Mouse (Mus musculus): Measurements from ENCODE around the gene Vstm5. TPM values are rescaled to one million over a fixed set of nuclear protein-coding genes. Genes with fewer than 3 reads are reported as not detected.

Vstm5 gene
- polyA plus RNA-seq, 1 experiment from 2014 or later, result 3.7 TPM

GRCm38 (mm10) chr9:15235986-15236385, 2.9 kb upstream of the Vstm5 start:
- H3K27me3 ChIP-seq (ENCODE audit: control insufficient read depth, insufficient read depth, low read length), result no peaks in the 10 kb centered on the region
- no peak overlapping the region for H3K27ac ChIP-seq (ENCODE audit: low read depth, low read length)
- no peaks in the 10 kb centered on the region for H3K36me3 ChIP-seq (ENCODE audit: control insufficient read depth, insufficient read depth, low read length)
- ATAC-seq (replicated peaks; ENCODE audit: insufficient number of reproducible peaks, low FRiP score, low TSS enrichment), result no peak
- H3K9me3 ChIP-seq (replicated peaks; ENCODE audit: control insufficient read depth, low read length), result no peaks in the 10 kb centered on the region
- 69% methylated on average over 3 of the region's 3 CpGs for WGBS (ENCODE audit: insufficient replicate concordance)
- H3K4me2 ChIP-seq, result no peak overlapping the region
- H3K9ac ChIP-seq (ENCODE audit: low read depth, low read length), result no peak overlapping the region
- peaks cover 12% of the 10 kb centered on the region for H3K4me1 ChIP-seq (ENCODE audit: control insufficient read depth, insufficient read depth, low read length)
- no peak overlapping the region for H3K4me3 ChIP-seq (ENCODE audit: low read depth, low read length)

DNA sequence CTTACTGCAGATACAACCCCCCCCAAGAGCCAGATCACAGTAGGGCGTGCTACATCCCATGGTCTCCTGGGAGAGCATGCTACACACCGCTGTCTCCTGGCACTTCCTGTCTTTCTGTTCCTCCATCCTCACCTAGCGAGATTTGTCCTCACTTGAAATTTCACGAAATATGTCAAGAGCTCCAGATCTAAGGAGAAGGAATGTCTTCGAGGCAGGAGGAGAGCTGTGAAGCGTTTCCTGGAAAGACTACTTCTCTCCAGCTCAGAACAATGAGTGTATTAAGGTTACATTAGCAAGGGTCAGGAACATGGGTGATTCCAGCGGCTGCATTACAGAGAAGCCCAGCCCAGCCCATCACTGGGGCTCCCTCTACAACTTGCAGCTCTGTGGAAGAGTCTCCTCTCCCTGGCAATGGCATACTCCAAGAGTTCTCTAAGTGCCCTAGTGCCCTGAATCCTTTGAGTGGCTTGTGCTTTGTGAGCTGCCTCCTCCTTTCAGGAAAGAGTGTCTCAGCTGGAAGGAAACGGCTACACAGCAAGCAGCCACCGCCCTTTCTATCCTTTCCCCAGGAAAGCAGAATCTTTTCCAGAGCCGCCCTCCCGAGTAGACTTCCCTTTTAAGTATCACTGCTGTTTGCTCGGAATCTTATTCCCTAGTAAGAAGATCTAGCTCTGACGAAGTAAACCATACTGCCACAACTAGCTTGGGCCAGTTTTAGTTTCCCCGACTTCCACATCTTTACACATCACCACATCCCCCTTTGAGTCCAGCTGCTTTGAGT, 1.1 kb upstream of the Vstm5 start:
- Histone ChIP-seq H3K4me3 (ENCODE audit: low read depth, low read length) (no peak overlapping the region), H3K4me2 (no peak overlapping the region), H3K9me3 (replicated peaks; ENCODE audit: control insufficient read depth, low read length) (no peaks in the 10 kb centered on the region), H3K27me3 (ENCODE audit: control insufficient read depth, insufficient read depth, low read length) (no peaks in the 10 kb centered on the region), H3K9ac (ENCODE audit: low read depth, low read length) (no peak overlapping the region), H3K4me1 (ENCODE audit: control insufficient read depth, insufficient read depth, low read length) (peaks cover 12% of the 10 kb centered on the region), H3K27ac (ENCODE audit: low read depth, low read length) (0 out of 2 replicates have a peak overlapping the region, but pooled peaks have one; percentile 47), H3K36me3 (ENCODE audit: control insufficient read depth, insufficient read depth, low read length) (no peaks in the 10 kb centered on the region)
- ATAC-seq (replicated peaks; ENCODE audit: insufficient number of reproducible peaks, low FRiP score, low TSS enrichment), result no peak
- WGBS (ENCODE audit: insufficient replicate concordance), result 45% methylated on average over 14 of the region's 14 CpGs

DNA sequence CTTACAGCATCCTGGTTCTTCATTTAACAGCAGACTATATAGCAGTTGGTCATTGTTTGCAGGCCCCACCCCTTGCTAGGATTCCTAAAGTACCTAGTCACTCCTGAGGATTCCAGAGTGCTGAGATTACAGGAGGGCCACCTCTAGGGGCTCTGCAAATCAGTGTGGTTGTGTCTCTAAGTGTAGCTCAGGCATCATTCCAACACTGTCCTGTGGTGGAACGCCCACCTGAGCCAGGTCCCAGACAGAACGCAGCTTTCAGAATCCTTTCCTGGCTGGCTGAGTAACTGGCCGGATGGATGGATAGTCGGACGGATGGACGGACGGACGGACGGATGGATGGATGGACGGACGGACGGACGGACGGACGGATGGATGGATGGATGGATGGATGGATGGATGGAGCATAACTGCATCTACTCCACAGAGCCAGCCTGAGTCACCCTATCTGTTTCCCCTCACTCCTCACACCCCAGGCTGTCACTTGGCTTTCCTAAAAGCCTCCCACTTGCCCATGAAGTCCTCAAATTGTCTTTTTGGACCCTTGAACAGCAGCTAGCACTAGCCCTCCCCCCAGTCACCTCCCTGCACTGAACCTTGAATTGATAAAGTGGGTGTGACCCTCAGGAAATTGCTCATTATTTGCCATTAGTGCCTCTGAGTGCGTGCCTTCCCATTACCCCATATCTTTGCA, 401 bp upstream of the Vstm5 start:
- no peaks in the 10 kb centered on the region for H3K27me3 ChIP-seq (ENCODE audit: control insufficient read depth, insufficient read depth, low read length)
- peak overlapping the region; percentile 53 for H3K4me3 ChIP-seq (ENCODE audit: low read depth, low read length)
- no peaks in the 10 kb centered on the region for H3K9me3 ChIP-seq (replicated peaks; ENCODE audit: control insufficient read depth, low read length)
- peak overlapping the region; percentile 86 for H3K4me2 ChIP-seq
- no peak; the same call in 1 of the 2 replicates for ATAC-seq (replicated peaks; ENCODE audit: insufficient number of reproducible peaks, low FRiP score, low TSS enrichment)
- no peaks in the 10 kb centered on the region for H3K36me3 ChIP-seq (ENCODE audit: control insufficient read depth, insufficient read depth, low read length)
- no peak overlapping the region for H3K27ac ChIP-seq (ENCODE audit: low read depth, low read length)
- H3K9ac ChIP-seq (ENCODE audit: low read depth, low read length), result peak overlapping the region; percentile 80; the same call in 1 of the 2 replicates
- WGBS (ENCODE audit: insufficient replicate concordance), result 56% methylated on average over 16 of the region's 16 CpGs
- H3K4me1 ChIP-seq (ENCODE audit: control insufficient read depth, insufficient read depth, low read length), result peaks cover 12% of the 10 kb centered on the region

- H3K9ac ChIP-seq (ENCODE audit: low read depth, low read length), result no peak overlapping the region
- 86% methylated on average over 6 of the region's 6 CpGs for WGBS (ENCODE audit: insufficient replicate concordance)
- H3K4me1 ChIP-seq (ENCODE audit: control insufficient read depth, insufficient read depth, low read length), result peaks cover 12% of the 10 kb centered on the region
- H3K27me3 ChIP-seq (ENCODE audit: control insufficient read depth, insufficient read depth, low read length), result no peaks in the 10 kb centered on the region
- no peak overlapping the region; the same call in 1 of the 2 replicates for H3K4me2 ChIP-seq
- no peaks in the 10 kb centered on the region for H3K36me3 ChIP-seq (ENCODE audit: control insufficient read depth, insufficient read depth, low read length)
- ATAC-seq (replicated peaks; ENCODE audit: insufficient number of reproducible peaks, low FRiP score, low TSS enrichment), result no peak
- H3K9me3 ChIP-seq (replicated peaks; ENCODE audit: control insufficient read depth, low read length), result no peaks in the 10 kb centered on the region
- H3K4me3 ChIP-seq (ENCODE audit: low read depth, low read length), result no peak overlapping the region
- no peak overlapping the region for H3K27ac ChIP-seq (ENCODE audit: low read depth, low read length)
These were observed 1.2 kb downstream of the Vstm5 start for GRCm38 (mm10) chr9:15240006-15240405.

DNA sequence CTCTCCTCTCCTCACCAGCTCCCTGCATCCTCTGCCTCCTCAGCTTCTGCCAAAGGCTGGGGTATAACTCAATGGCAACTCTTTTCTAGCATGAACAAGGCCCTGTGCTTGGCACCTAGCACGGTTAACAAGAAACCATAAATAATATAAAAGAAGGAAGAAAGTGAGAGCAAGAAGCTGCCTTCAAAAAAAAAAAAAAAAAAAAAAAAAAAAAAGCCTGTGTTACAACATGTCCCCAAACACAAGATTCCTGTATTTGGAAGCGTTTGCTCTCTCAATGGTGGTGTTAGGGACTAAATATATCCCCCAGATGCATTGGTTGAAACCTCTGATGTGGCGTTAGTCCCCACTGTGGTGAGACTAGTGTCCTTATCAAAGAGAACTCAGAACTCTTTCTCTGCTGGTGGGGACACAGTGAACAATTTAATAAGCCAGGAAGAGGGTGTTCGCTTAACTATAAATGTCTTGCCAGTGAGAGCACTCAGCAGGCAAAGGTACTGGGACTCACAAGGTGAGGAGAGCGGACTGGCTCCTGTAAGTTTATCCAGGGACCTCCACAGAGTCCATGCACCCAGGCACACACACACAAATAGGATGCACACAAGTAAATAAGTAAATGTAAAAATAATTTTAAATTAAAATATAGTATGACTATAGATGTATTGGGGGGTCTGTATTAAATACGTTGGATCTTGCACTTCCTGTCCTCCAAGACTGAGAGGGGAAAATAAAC, 2.2 kb downstream of the Vstm5 start:
- H3K27ac ChIP-seq (ENCODE audit: low read depth, low read length), result no peak overlapping the region
- H3K4me3 ChIP-seq (ENCODE audit: low read depth, low read length), result no peak overlapping the region
- H3K36me3 ChIP-seq (ENCODE audit: control insufficient read depth, insufficient read depth, low read length), result no peaks in the 10 kb centered on the region
- no peaks in the 10 kb centered on the region for H3K27me3 ChIP-seq (ENCODE audit: control insufficient read depth, insufficient read depth, low read length)
- no peaks in the 10 kb centered on the region for H3K9me3 ChIP-seq (replicated peaks; ENCODE audit: control insufficient read depth, low read length)
- no peak overlapping the region for H3K9ac ChIP-seq (ENCODE audit: low read depth, low read length)
- no peak overlapping the region for H3K4me2 ChIP-seq
- H3K4me1 ChIP-seq (ENCODE audit: control insufficient read depth, insufficient read depth, low read length), result peaks cover 12% of the 10 kb centered on the region
- WGBS (ENCODE audit: insufficient replicate concordance), result 63% methylated on average over 6 of the region's 6 CpGs
- no peak for ATAC-seq (replicated peaks; ENCODE audit: insufficient number of reproducible peaks, low FRiP score, low TSS enrichment)

GRCm38 (mm10) chr9:15241596-15241939, 2.7 kb downstream of the Vstm5 start:
- Histone ChIP-seq H3K36me3 (ENCODE audit: control insufficient read depth, insufficient read depth, low read length) (no peaks in the 10 kb centered on the region), H3K27ac (ENCODE audit: low read depth, low read length) (no peak overlapping the region), H3K4me1 (ENCODE audit: control insufficient read depth, insufficient read depth, low read length) (peaks cover 12% of the 10 kb centered on the region), H3K9ac (ENCODE audit: low read depth, low read length) (no peak overlapping the region), H3K9me3 (replicated peaks; ENCODE audit: control insufficient read depth, low read length) (no peaks in the 10 kb centered on the region), H3K27me3 (ENCODE audit: control insufficient read depth, insufficient read depth, low read length) (no peaks in the 10 kb centered on the region), H3K4me2 (no peak overlapping the region), H3K4me3 (ENCODE audit: low read depth, low read length) (no peak overlapping the region)
- 47% methylated on average over 9 of the region's 9 CpGs for WGBS (ENCODE audit: insufficient replicate concordance)
- no peak for ATAC-seq (replicated peaks; ENCODE audit: insufficient number of reproducible peaks, low FRiP score, low TSS enrichment)

- Histone ChIP-seq H3K4me3 (ENCODE audit: low read depth, low read length) (no peak overlapping the region), H3K9ac (ENCODE audit: low read depth, low read length) (no peak overlapping the region), H3K27me3 (ENCODE audit: control insufficient read depth, insufficient read depth, low read length) (no peaks in the 10 kb centered on the region), H3K27ac (ENCODE audit: low read depth, low read length) (no peak overlapping the region), H3K4me1 (ENCODE audit: control insufficient read depth, insufficient read depth, low read length) (peaks cover 12% of the 10 kb centered on the region), H3K36me3 (ENCODE audit: control insufficient read depth, insufficient read depth, low read length) (no peaks in the 10 kb centered on the region), H3K9me3 (replicated peaks; ENCODE audit: control insufficient read depth, low read length) (no peaks in the 10 kb centered on the region), H3K4me2 (no peak overlapping the region)
- no peak for ATAC-seq (replicated peaks; ENCODE audit: insufficient number of reproducible peaks, low FRiP score, low TSS enrichment)
- 61% methylated on average over 1 of the region's 1 CpGs for WGBS (ENCODE audit: insufficient replicate concordance)
These were observed 3.3 kb downstream of the Vstm5 start for GRCm38 (mm10) chr9:15242130-15242529.

- Histone ChIP-seq H3K9me3 (replicated peaks; ENCODE audit: control insufficient read depth, low read length) (no peaks in the 10 kb centered on the region), H3K27me3 (ENCODE audit: control insufficient read depth, insufficient read depth, low read length) (no peaks in the 10 kb centered on the region), H3K27ac (ENCODE audit: low read depth, low read length) (no peak overlapping the region), H3K36me3 (ENCODE audit: control insufficient read depth, insufficient read depth, low read length) (no peaks in the 10 kb centered on the region), H3K9ac (ENCODE audit: low read depth, low read length) (no peak overlapping the region), H3K4me2 (no peak overlapping the region), H3K4me3 (ENCODE audit: low read depth, low read length) (no peak overlapping the region), H3K4me1 (ENCODE audit: control insufficient read depth, insufficient read depth, low read length) (no peaks in the 10 kb centered on the region)
- ATAC-seq (replicated peaks; ENCODE audit: insufficient number of reproducible peaks, low FRiP score, low TSS enrichment), result no peak
- 60% methylated on average over 14 of the region's 14 CpGs for WGBS (ENCODE audit: insufficient replicate concordance)
These were observed 6.7 kb downstream of the Vstm5 start for GRCm38 (mm10) chr9:15245319-15246075.
